Mouse (Mus musculus) heart, embryonic 12.5 days (tissue): Measurements from ENCODE around the gene Prep. TPM values are rescaled to one million over a fixed set of nuclear protein-coding genes. Genes with fewer than 3 reads are reported as not detected.

ENCODE experiments used
- ATAC-seq: fragments of 200-750 bp; cut with Nextera tagmentation; 2 replicates; pipeline ENCODE4 v1.8.0; 2017; ENCODE audit warnings: moderate TSS enrichment, moderate library complexity; ENCODE audit not compliant: insufficient number of reproducible peaks, low FRiP score
- H3K27ac ChIP-seq: fragments of 300-500 bp; sonication (generic); 2 replicates; pipeline ENCODE4 v1.5.1; 2016; ENCODE audit warnings: mild to moderate bottlenecking, moderate library complexity; ENCODE audit not compliant: poor library complexity, severe bottlenecking
- H3K27me3 ChIP-seq: fragments of 300-500 bp; sonication (generic); replicated peaks from 2 replicates; pipeline ENCODE4 v1.6.1; 2016; ENCODE audit warnings: mild to moderate bottlenecking, moderate library complexity
- H3K36me3 ChIP-seq: fragments of 300-500 bp; sonication (generic); 2 replicates; pipeline ENCODE4 v1.6.1; 2016; ENCODE audit warnings: mild to moderate bottlenecking, moderate library complexity
- H3K4me1 ChIP-seq: fragments of 300-500 bp; sonication (generic); replicated peaks from 2 replicates; pipeline ENCODE4 v1.6.1; 2016; ENCODE audit warnings: mild to moderate bottlenecking
- H3K4me2 ChIP-seq: fragments of 300-500 bp; sonication (generic); 2 replicates; pipeline ENCODE4 v1.6.1; 2016; ENCODE audit warnings: mild to moderate bottlenecking, moderate library complexity
- H3K4me3 ChIP-seq: fragments of 300-500 bp; sonication (generic); 2 replicates; pipeline ENCODE4 v1.5.1; 2016; ENCODE audit warnings: mild to moderate bottlenecking
- H3K9ac ChIP-seq: fragments of 300-500 bp; sonication (generic); 2 replicates; pipeline ENCODE4 v1.6.1; 2016; ENCODE audit warnings: mild to moderate bottlenecking, moderate library complexity
- H3K9me3 ChIP-seq: fragments of 300-500 bp; sonication (generic); replicated peaks from 2 replicates; pipeline ENCODE4 v1.6.1; 2016; ENCODE audit warnings: mild to moderate bottlenecking, moderate library complexity
- WGBS: fragments of 180-500 bp; shearing (Covaris S2); methylation state at CpG from one replicate; pipeline ENCODE4 v1.1.7; 2016; 5-methylcytosine and 5-hydroxymethylcytosine counted together
- polyA plus RNA-seq: library from polyadenylated mRNA; unstranded; fragments of >200 nt; fragmentation: Nextera tagmentation; extraction: Ambion mirVana; gene quantifications from 2 replicates; pipeline ENCODE4 v1.2.1, GENCODE M21; 2016

The Prep gene
- polyA plus RNA-seq, 1 experiment from 2014 or later, result 29.9 TPM

GRCm38 (mm10) chr10:45140474-45141212 lies 73.6 kb downstream of the Prep start:
- Histone ChIP-seq H3K4me2 (no peak overlapping the region), H3K27ac (no peak overlapping the region), H3K4me1 (peaks cover 51% of the 10 kb centered on the region), H3K9ac (no peak overlapping the region), H3K36me3 (peaks cover 3% of the 10 kb centered on the region; the same call in 1 of the 2 replicates), H3K9me3 (no peaks in the 10 kb centered on the region), H3K4me3 (no peak overlapping the region), H3K27me3 (no peaks in the 10 kb centered on the region)
- WGBS, result 83% methylated on average over 7 of the region's 7 CpGs
- no peak for ATAC-seq

DNA sequence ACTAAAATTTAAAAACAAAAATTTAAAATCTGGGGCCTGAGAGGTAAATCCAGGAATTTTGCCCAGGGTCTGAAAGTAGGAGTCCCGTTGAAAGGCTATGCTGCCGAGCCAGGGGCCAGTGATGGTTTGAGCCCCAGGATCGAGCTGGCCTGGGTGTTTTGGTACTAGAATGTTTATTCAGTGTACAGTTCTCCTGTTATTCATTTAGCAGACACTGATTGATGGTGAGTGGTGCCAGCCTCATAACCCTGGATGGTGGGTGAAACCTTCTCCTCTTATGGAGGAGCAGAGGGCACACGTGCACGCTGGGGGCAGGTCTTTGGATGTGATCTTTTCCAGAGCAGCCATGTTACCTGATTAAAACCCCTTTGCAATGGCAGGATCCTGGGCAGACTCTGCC lies 75.4 kb downstream of the Prep start:
- H3K27ac ChIP-seq, result no peak overlapping the region
- no peaks in the 10 kb centered on the region for H3K27me3 ChIP-seq
- ATAC-seq, result no peak
- H3K9ac ChIP-seq, result no peak overlapping the region
- no peak overlapping the region for H3K4me2 ChIP-seq
- 79% methylated on average over 5 of the region's 5 CpGs for WGBS
- no peak overlapping the region for H3K4me3 ChIP-seq
- H3K9me3 ChIP-seq, result no peaks in the 10 kb centered on the region
- peaks cover 3% of the 10 kb centered on the region; the same call in 1 of the 2 replicates for H3K36me3 ChIP-seq
- peaks cover 51% of the 10 kb centered on the region for H3K4me1 ChIP-seq

- Histone ChIP-seq H3K27me3 (no peaks in the 10 kb centered on the region), H3K36me3 (peaks cover 5% of the 10 kb centered on the region; the same call in 1 of the 2 replicates), H3K9ac (no peak overlapping the region), H3K4me2 (no peak overlapping the region), H3K9me3 (no peaks in the 10 kb centered on the region), H3K4me3 (no peak overlapping the region), H3K27ac (peak overlapping the region; percentile 11; the same call in 1 of the 2 replicates), H3K4me1 (peaks cover 49% of the 10 kb centered on the region)
- ATAC-seq, result no peak
- 92% methylated on average over 6 of the region's 6 CpGs for WGBS
Observed at GRCm38 (mm10) chr10:45144038-45144817, 77.2 kb downstream of the Prep start.

DNA sequence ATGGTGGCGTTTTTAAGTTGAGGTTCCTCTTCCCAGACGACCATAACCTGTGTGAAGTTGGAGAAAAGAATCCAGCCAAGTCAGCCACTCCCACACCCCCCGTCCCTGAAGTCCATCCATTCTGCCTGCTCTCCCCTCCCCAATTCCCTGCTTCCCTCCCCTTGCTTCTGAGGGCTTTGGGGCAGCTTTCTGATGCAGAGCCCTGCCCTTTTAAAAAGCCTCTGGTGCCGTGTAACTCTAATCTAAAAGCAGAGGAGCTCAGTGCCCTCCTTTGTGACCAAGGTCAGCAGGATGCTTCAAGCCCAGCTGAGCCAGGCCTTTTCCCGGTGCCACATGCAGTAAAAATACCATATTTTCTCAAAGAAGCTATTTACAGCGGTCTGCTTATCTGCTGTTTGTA lies 79.8 kb downstream of the Prep start:
- peak overlapping the region; percentile 64 for H3K27ac ChIP-seq
- peaks cover 46% of the 10 kb centered on the region for H3K4me1 ChIP-seq
- 13% methylated on average over 6 of the region's 6 CpGs for WGBS
- H3K4me3 ChIP-seq, result no peak overlapping the region
- no peak for ATAC-seq
- no peak overlapping the region for H3K4me2 ChIP-seq
- H3K27me3 ChIP-seq, result no peaks in the 10 kb centered on the region
- H3K9me3 ChIP-seq, result no peaks in the 10 kb centered on the region
- peaks cover 25% of the 10 kb centered on the region for H3K36me3 ChIP-seq
- peak overlapping the region; percentile 23; the same call in 1 of the 2 replicates for H3K9ac ChIP-seq

DNA sequence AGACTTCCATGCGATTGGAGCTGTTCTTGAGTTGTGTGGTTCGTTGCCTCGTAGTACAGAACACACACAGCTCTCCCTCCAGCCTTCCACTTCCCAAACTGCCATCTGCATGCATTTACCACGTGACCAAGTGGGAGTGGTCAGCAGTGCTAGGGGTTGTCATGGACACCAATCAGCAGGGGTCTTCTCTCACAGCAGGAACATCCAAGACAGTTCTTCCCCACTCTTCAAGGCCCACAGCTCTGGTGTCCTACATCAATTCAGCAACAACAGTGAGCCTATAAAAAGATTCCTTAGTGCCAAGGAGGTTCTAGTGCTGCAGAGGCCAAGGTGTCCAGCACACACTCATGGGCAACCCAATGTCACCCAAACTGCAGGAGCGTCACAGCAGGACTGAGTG lies 84.1 kb downstream of the Prep start:
- peaks cover 67% of the 10 kb centered on the region for H3K36me3 ChIP-seq
- H3K27me3 ChIP-seq, result no peaks in the 10 kb centered on the region

DNA sequence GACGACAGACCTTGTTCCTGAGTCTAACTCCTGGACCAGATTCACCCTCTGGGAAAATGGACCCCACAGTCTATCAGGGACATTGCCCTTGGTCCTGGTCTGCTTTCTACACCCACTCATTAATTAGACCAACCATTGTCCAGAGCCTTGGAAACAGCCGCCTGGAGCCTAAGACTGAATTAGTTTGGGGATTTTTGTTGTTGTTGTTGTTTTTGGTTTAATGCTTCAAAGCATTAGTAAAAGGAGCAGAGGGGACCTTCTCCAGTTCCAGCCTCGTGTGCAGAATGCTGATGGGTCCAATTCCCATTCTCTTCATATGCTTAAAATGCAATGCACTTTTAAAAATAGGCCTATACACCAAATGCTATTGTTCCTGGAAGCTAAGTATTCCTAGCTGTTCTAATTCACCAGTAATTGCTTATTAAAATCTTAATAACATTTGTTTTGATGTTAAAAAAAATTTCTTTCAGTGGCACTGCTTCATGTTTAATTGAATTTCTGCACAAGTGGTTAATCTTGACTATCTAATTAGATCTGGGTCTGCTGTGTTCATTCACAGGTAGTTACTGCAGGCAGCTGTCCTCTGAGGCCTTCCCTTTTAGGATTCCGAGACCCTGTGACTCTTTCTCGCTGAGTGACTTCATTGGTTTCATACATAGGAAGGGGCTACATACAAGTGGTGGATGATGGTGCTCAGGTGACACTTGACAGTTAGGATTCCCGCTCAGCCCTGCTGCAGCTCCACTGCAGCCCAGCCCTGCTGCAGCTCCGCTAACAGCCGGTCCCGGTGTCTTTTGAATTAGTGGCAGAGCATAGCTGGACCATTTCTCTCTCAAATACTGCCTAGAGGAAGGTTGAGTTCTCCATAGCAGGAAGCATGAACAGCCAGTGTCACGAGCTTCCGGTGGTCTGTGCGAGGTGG lies 85.0 kb downstream of the Prep start:
- H3K27me3 ChIP-seq, result no peaks in the 10 kb centered on the region
- no peak overlapping the region for H3K9ac ChIP-seq
- 94% methylated on average over 12 of the region's 12 CpGs for WGBS
- peaks cover 75% of the 10 kb centered on the region for H3K36me3 ChIP-seq
- H3K27ac ChIP-seq, result no peak overlapping the region
- no peak for ATAC-seq
- no peak overlapping the region for H3K4me2 ChIP-seq
- no peak overlapping the region for H3K4me3 ChIP-seq
- peaks cover 24% of the 10 kb centered on the region for H3K4me1 ChIP-seq
- H3K9me3 ChIP-seq, result no peaks in the 10 kb centered on the region

More for the DNA sequence above, 84.1 kb downstream of the Prep start:
- H3K27ac ChIP-seq, result no peak overlapping the region
- H3K4me1 ChIP-seq, result peaks cover 33% of the 10 kb centered on the region
- H3K4me2 ChIP-seq, result no peak overlapping the region
- no peak for ATAC-seq
- H3K9me3 ChIP-seq, result no peaks in the 10 kb centered on the region
- no peak overlapping the region for H3K4me3 ChIP-seq
- no peak overlapping the region for H3K9ac ChIP-seq
- 67% methylated on average over 5 of the region's 5 CpGs for WGBS

- no peak overlapping the region for H3K4me2 ChIP-seq
- H3K9ac ChIP-seq, result no peak overlapping the region
- no peaks in the 10 kb centered on the region for H3K27me3 ChIP-seq
- H3K4me3 ChIP-seq, result no peak overlapping the region
- no peak for ATAC-seq
- H3K4me1 ChIP-seq, result peaks cover 15% of the 10 kb centered on the region
- H3K36me3 ChIP-seq, result peaks cover 92% of the 10 kb centered on the region
- WGBS, result 71% methylated on average over 14 of the region's 14 CpGs
- no peaks in the 10 kb centered on the region for H3K9me3 ChIP-seq
- no peak overlapping the region for H3K27ac ChIP-seq
Observed at GRCm38 (mm10) chr10:45154557-45155060, 87.6 kb downstream of the Prep start.

- Histone ChIP-seq H3K27ac (no peak overlapping the region), H3K9me3 (no peaks in the 10 kb centered on the region), H3K4me1 (no peaks in the 10 kb centered on the region), H3K4me2 (no peak overlapping the region), H3K36me3 (peaks cover 10% of the 10 kb centered on the region; the same call in 1 of the 2 replicates), H3K4me3 (no peak overlapping the region), H3K27me3 (no peaks in the 10 kb centered on the region), H3K9ac (no peak overlapping the region)
- WGBS, result 85% methylated on average over 8 of the region's 8 CpGs
- ATAC-seq, result no peak
Observed at GRCm38 (mm10) chr10:45165851-45166250, 98.8 kb downstream of the Prep start.

DNA sequence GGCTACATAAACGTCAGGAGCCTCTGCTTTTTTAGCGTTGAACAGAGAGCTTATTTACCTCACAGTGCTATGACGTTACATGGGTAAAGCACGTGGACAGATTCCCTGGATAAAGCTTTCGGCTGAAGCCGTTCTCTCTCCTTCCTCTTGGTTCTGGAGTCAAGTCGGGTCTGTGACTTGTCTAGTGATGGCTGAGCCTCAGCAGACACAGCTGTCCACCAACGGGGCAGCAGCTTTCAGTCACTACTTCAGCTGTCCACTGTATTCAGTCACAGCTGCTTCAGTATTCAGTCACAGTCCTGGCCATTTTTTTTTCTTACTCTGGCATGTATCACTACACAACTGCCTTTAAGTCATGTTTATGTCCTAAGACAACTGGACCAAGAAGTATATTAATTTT lies 106.9 kb downstream of the Prep start:
- no peaks in the 10 kb centered on the region for H3K27me3 ChIP-seq

DNA sequence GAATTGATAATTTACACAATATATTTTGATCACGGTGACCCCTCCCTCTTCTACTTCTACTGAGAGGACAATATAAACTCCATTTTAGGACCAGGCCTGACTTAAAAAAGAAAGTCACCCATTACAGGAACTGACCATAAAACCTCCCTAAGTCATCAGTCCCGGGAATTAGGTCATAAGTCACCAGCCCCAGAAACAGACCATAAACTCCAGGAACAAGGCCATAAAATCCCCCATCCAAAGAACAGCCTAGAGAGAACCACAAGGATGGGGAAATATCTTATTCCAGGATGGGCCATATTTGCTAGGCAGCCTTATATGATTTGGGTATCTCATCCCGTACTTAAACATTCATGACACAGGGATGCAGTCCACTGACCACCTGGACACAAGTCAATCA lies 107.3 kb downstream of the Prep start:
- ATAC-seq, result no peak
- H3K4me1 ChIP-seq, result no peaks in the 10 kb centered on the region
- no peak overlapping the region for H3K9ac ChIP-seq
- no peak overlapping the region for H3K4me2 ChIP-seq
- 82% methylated on average over 3 of the region's 3 CpGs for WGBS
- no peaks in the 10 kb centered on the region for H3K36me3 ChIP-seq
- H3K4me3 ChIP-seq, result no peak overlapping the region
- H3K27ac ChIP-seq, result no peak overlapping the region
- no peaks in the 10 kb centered on the region for H3K27me3 ChIP-seq
- peaks cover 2% of the 10 kb centered on the region; the same call in 1 of the 2 replicates for H3K9me3 ChIP-seq

More for the DNA sequence above, 106.9 kb downstream of the Prep start:
- no peak for ATAC-seq
- no peak overlapping the region for H3K4me3 ChIP-seq
- H3K4me2 ChIP-seq, result no peak overlapping the region
- H3K4me1 ChIP-seq, result no peaks in the 10 kb centered on the region
- WGBS, result 53% methylated on average over 8 of the region's 8 CpGs
- peaks cover 2% of the 10 kb centered on the region; the same call in 1 of the 2 replicates for H3K9me3 ChIP-seq
- H3K36me3 ChIP-seq, result no peaks in the 10 kb centered on the region
- H3K27ac ChIP-seq, result no peak overlapping the region
- no peak overlapping the region for H3K9ac ChIP-seq
